Mouse (Mus musculus) ES-Bruce4 (cell line): ENCODE measurements around the gene Cdh12.

ENCODE experiments used
- CTCF ChIP-seq: IDR thresholded peaks from one replicate; pipeline ENCODE4 v1.8.1; 2011; ENCODE audit warnings: low read depth, low read length
- EP300 ChIP-seq: IDR thresholded peaks from 2 replicates; pipeline ENCODE4 v1.6.1; 2011; ENCODE audit warnings: low read depth, low read length; ENCODE audit not compliant: insufficient read depth
- POLR2A ChIP-seq: IDR thresholded peaks from one replicate; pipeline ENCODE4 v1.8.1; 2011; ENCODE audit warnings: low read length; ENCODE audit not compliant: insufficient read depth

GRCm38 (mm10) chr15:21343853-21344252 is 894.8 kb downstream of the Cdh12 start:
- no peak for TF ChIP-seq POLR2A
- TF ChIP-seq CTCF: no peak
- TF ChIP-seq EP300: no peak
